Mouse (Mus musculus) C2C12 (cell line): ENCODE data around the gene Mc3r.

Experiments
- CEBPB ChIP-seq: IDR thresholded peaks from one replicate; pipeline ENCODE4 v1.6.1; 2011; ENCODE audit warnings: low read depth, mild to moderate bottlenecking, control low read depth, moderate library complexity
- CTCF ChIP-seq: IDR thresholded peaks from one replicate; pipeline ENCODE4 v1.5.1; 2011; ENCODE audit not compliant: control insufficient read depth, insufficient read depth, insufficient read length
- MAX ChIP-seq: IDR thresholded peaks from one replicate; pipeline ENCODE4 v1.6.1; 2011; ENCODE audit warnings: mild to moderate bottlenecking, control low read depth
- MYOG ChIP-seq: IDR thresholded peaks from one replicate; pipeline ENCODE4 v1.6.1; 2011; ENCODE audit not compliant: control insufficient read depth, insufficient read length; ENCODE audit errors: extremely low read depth
- USF1 ChIP-seq: IDR thresholded peaks from one replicate; pipeline ENCODE4 v1.6.1; 2011; ENCODE audit warnings: low read depth, mild to moderate bottlenecking, control low read depth, moderate library complexity

GRCm38 (mm10) chr2:172288965-172289364 is 40.7 kb downstream of the Mc3r start:
- TF ChIP-seq CTCF (no peak), USF1 (no peak), MAX (no peak), CEBPB (no peak), MYOG (no peak)
